Mouse (Mus musculus): ENCODE measurements around the gene Tex10. TPM values are rescaled to one million over a fixed set of nuclear protein-coding genes. Genes with fewer than 3 reads are reported as not detected.
A peak's percentile ranks its signal among the peaks of the same experiment; 100 is the strongest.
"Not testable (repeated sequence)": the region's sequence is repeated elsewhere in the genome, so short reads cannot be mapped to it uniquely, and the experiment has no call there.

Gene Tex10
- polyA plus RNA-seq, 1 experiment from 2014 or later, result 57.5 TPM

- H3K27me3 ChIP-seq (ENCODE audit: insufficient read depth, low read length), result no peaks in the 10 kb centered on the region
- no peak overlapping the region for H3K4me3 ChIP-seq (ENCODE audit: low read length)
- no peak overlapping the region for H3K27ac ChIP-seq (ENCODE audit: low read length)
- H3K36me3 ChIP-seq (ENCODE audit: insufficient read depth, low read length), result 0 out of 2 replicates have a peak, but pooled peaks cover 2% of the 10 kb centered on the region
- H3K9me3 ChIP-seq (ENCODE audit: low read length), result no peaks in the 10 kb centered on the region
- no peaks in the 10 kb centered on the region for H3K4me1 ChIP-seq (ENCODE audit: insufficient read depth, low read length)
- 43% methylated on average over 18 of the region's 18 CpGs for WGBS
- H3K9ac ChIP-seq (replicated peaks; ENCODE audit: low read length), result no peak overlapping the region
- peak overlapping the region; percentile 31 for H3K4me2 ChIP-seq (replicated peaks; ENCODE audit: low read depth, low read length)
- ATAC-seq (ENCODE audit: low FRiP score, low TSS enrichment), result peak; percentile 67; the same call in 1 of the 2 replicates
Observed at GRCm38 (mm10) chr4:48407350-48408039, 65.8 kb downstream of the Tex10 start.

- not testable (repeated sequence) for H3K4me3 ChIP-seq (ENCODE audit: low read length); H3K4me2 ChIP-seq (replicated peaks; ENCODE audit: low read depth, low read length); ATAC-seq (ENCODE audit: low FRiP score, low TSS enrichment); H3K4me1 ChIP-seq (ENCODE audit: insufficient read depth, low read length); H3K9ac ChIP-seq (replicated peaks; ENCODE audit: low read length); H3K9me3 ChIP-seq (ENCODE audit: low read length); H3K27ac ChIP-seq (ENCODE audit: low read length); H3K27me3 ChIP-seq (ENCODE audit: insufficient read depth, low read length); H3K36me3 ChIP-seq (ENCODE audit: insufficient read depth, low read length)
- 90% methylated on average over 8 of the region's 10 CpGs for WGBS
Observed at GRCm38 (mm10) chr4:48405724-48406491, 67.4 kb downstream of the Tex10 start.

- H3K4me3 ChIP-seq (ENCODE audit: low read length), result no peak overlapping the region
- H3K4me1 ChIP-seq (ENCODE audit: insufficient read depth, low read length), result no peaks in the 10 kb centered on the region
- H3K9ac ChIP-seq (replicated peaks; ENCODE audit: low read length), result no peak overlapping the region
- 58% methylated on average over 16 of the region's 16 CpGs for WGBS
- H3K36me3 ChIP-seq (ENCODE audit: insufficient read depth, low read length), result no peaks in the 10 kb centered on the region
- H3K9me3 ChIP-seq (ENCODE audit: low read length), result no peaks in the 10 kb centered on the region
- ATAC-seq (ENCODE audit: low FRiP score, low TSS enrichment), result no peak
- H3K27ac ChIP-seq (ENCODE audit: low read length), result no peak overlapping the region
- no peaks in the 10 kb centered on the region for H3K27me3 ChIP-seq (ENCODE audit: insufficient read depth, low read length)
- no peak overlapping the region for H3K4me2 ChIP-seq (replicated peaks; ENCODE audit: low read depth, low read length)
Observed at GRCm38 (mm10) chr4:48403066-48403640, 70.1 kb downstream of the Tex10 start.

- no peak overlapping the region for H3K4me3 ChIP-seq (ENCODE audit: low read length)
- H3K27ac ChIP-seq (ENCODE audit: low read length), result no peak overlapping the region
- no peak overlapping the region for H3K9ac ChIP-seq (replicated peaks; ENCODE audit: low read length)
- peaks cover 6% of the 10 kb centered on the region; the same call in 1 of the 2 replicates for H3K36me3 ChIP-seq (ENCODE audit: insufficient read depth, low read length)
- H3K27me3 ChIP-seq (ENCODE audit: insufficient read depth, low read length), result no peaks in the 10 kb centered on the region
- ATAC-seq (ENCODE audit: low FRiP score, low TSS enrichment), result no peak
- WGBS, result 97% methylated on average over 3 of the region's 3 CpGs
- no peaks in the 10 kb centered on the region for H3K9me3 ChIP-seq (ENCODE audit: low read length)
- H3K4me1 ChIP-seq (ENCODE audit: insufficient read depth, low read length), result no peaks in the 10 kb centered on the region
- H3K4me2 ChIP-seq (replicated peaks; ENCODE audit: low read depth, low read length), result no peak overlapping the region
Observed at GRCm38 (mm10) chr4:48396949-48397348, 76.3 kb downstream of the Tex10 start.

- no peak for ATAC-seq (ENCODE audit: low FRiP score, low TSS enrichment)
- H3K27ac ChIP-seq (ENCODE audit: low read length), result no peak overlapping the region
Observed at GRCm38 (mm10) chr4:48382506-48382905, 90.8 kb downstream of the Tex10 start.

GRCm38 (mm10) chr4:48380940-48381339, 92.3 kb downstream of the Tex10 start:
- H3K4me1 ChIP-seq (ENCODE audit: insufficient read depth, low read length), result no peaks in the 10 kb centered on the region
- no peaks in the 10 kb centered on the region for H3K27me3 ChIP-seq (ENCODE audit: insufficient read depth, low read length)
- H3K9me3 ChIP-seq (ENCODE audit: low read length), result no peaks in the 10 kb centered on the region
- no peak overlapping the region for H3K9ac ChIP-seq (replicated peaks; ENCODE audit: low read length)
- 7% methylated on average over 2 of the region's 2 CpGs for WGBS
- peaks cover 4% of the 10 kb centered on the region; the same call in 1 of the 2 replicates for H3K36me3 ChIP-seq (ENCODE audit: insufficient read depth, low read length)
- no peak overlapping the region for H3K4me3 ChIP-seq (ENCODE audit: low read length)
- no peak overlapping the region for H3K27ac ChIP-seq (ENCODE audit: low read length)
- ATAC-seq (ENCODE audit: low FRiP score, low TSS enrichment), result no peak
- H3K4me2 ChIP-seq (replicated peaks; ENCODE audit: low read depth, low read length), result no peak overlapping the region

More at GRCm38 (mm10) chr4:48382506-48382905, 90.8 kb downstream of the Tex10 start:
- Histone ChIP-seq H3K4me1 (ENCODE audit: insufficient read depth, low read length) (no peaks in the 10 kb centered on the region), H3K4me3 (ENCODE audit: low read length) (no peak overlapping the region), H3K36me3 (ENCODE audit: insufficient read depth, low read length) (peaks cover 4% of the 10 kb centered on the region; the same call in 1 of the 2 replicates), H3K9me3 (ENCODE audit: low read length) (no peaks in the 10 kb centered on the region), H3K9ac (replicated peaks; ENCODE audit: low read length) (no peak overlapping the region), H3K27me3 (ENCODE audit: insufficient read depth, low read length) (no peaks in the 10 kb centered on the region), H3K4me2 (replicated peaks; ENCODE audit: low read depth, low read length) (no peak overlapping the region)
- 75% methylated on average over 5 of the region's 5 CpGs for WGBS

Other genes starting within 250 kb of the Tex10 start
- gene Erp44, start 193.9 kb downstream of the Tex10 start, polyA plus RNA-seq (2015; fragmentation: Nextera tagmentation; extraction: Ambion mirVana), result 103 and 106 TPM in 2 replicates
- gene Invs, start 193.7 kb downstream of the Tex10 start, polyA plus RNA-seq (2015; fragmentation: Nextera tagmentation; extraction: Ambion mirVana), result 10.1 and 13.9 TPM in 2 replicates
- 28.8 and 29.5 TPM in 2 replicates for gene Msantd3, start 66.5 kb upstream of the Tex10 start, polyA plus RNA-seq (2015; fragmentation: Nextera tagmentation; extraction: Ambion mirVana)
- gene Tmeff1, start 111.7 kb upstream of the Tex10 start, polyA plus RNA-seq (2015; fragmentation: Nextera tagmentation; extraction: Ambion mirVana), result 10.4 and 19.8 TPM in 2 replicates
- gene Cavin4, start 190.1 kb upstream of the Tex10 start, polyA plus RNA-seq (2015; fragmentation: Nextera tagmentation; extraction: Ambion mirVana), result 0.82 and 1.3 TPM in 2 replicates